8 mouse cellular contexts compared by ENCODE assay signal in genomic region chr2:13010030-13010459, GRCm38 (mm10). TPM values are rescaled to one million over a fixed set of nuclear protein-coding genes. Genes with fewer than 3 reads are reported as not detected.
DNase-seq lines count a peak whose midpoint lies in the region; ATAC-seq lines count a peak whose summit lies in the region.

No protein-coding gene starts in this region.

- peaks cover 57% of the 10 kb centered on the region for H3K27me3 ChIP-seq in heart, embryonic 10.5 days (ENCODE audit: insufficient read depth, poor library complexity, severe bottlenecking)
- peaks cover 40% of the 10 kb centered on the region for H3K27me3 ChIP-seq in forebrain, embryonic 11.5 days (ENCODE audit: control insufficient read depth, insufficient read depth, low read length)
- H3K27me3 ChIP-seq in kidney, embryonic 14.5 days (ENCODE audit: control insufficient read depth, insufficient read depth, low read length) = peaks cover 47% of the 10 kb centered on the region
- H3K27me3 ChIP-seq in midbrain, embryonic 13.5 days = peaks cover 59% of the 10 kb centered on the region

- no peaks in the 10 kb centered on the region for H3K36me3 ChIP-seq in heart, embryonic 10.5 days
- H3K36me3 ChIP-seq in forebrain, embryonic 11.5 days (ENCODE audit: control insufficient read depth, insufficient read depth, low read length) = no peaks in the 10 kb centered on the region
- H3K36me3 ChIP-seq in kidney, embryonic 14.5 days (ENCODE audit: control insufficient read depth, insufficient read depth, low read length) = no peaks in the 10 kb centered on the region
- H3K36me3 ChIP-seq in midbrain, embryonic 13.5 days = no peaks in the 10 kb centered on the region

- DNase-seq in heart, embryonic 10.5 days (ENCODE audit: low spot score) = peak; percentile 74
- DNase-seq in heart, adult 9 months (ENCODE audit: low spot score in 2 of 2) = no peak
- peak; percentile 33 for DNase-seq in R1 (ENCODE audit: low read depth, low spot score)
- DNase-seq in forebrain, embryonic 11.5 days (ENCODE audit: low spot score) = peak; percentile 55
- DNase-seq in thymus, postnatal 0 days (ENCODE audit: low spot score) = peak; percentile 26

- H3K9me3 ChIP-seq in heart, embryonic 10.5 days = no peaks in the 10 kb centered on the region
- H3K9me3 ChIP-seq in forebrain, embryonic 11.5 days (ENCODE audit: control insufficient read depth, low read length) = no peaks in the 10 kb centered on the region
- no peaks in the 10 kb centered on the region for H3K9me3 ChIP-seq in kidney, embryonic 14.5 days (ENCODE audit: control insufficient read depth, low read length)
- H3K9me3 ChIP-seq in midbrain, embryonic 13.5 days = no peaks in the 10 kb centered on the region

- H3K4me3 ChIP-seq in heart, embryonic 10.5 days = peak overlapping the region; percentile 71
- H3K4me3 ChIP-seq in forebrain, embryonic 11.5 days (ENCODE audit: low read depth, low read length) = peak overlapping the region; percentile 51
- peak overlapping the region; percentile 53 for H3K4me3 ChIP-seq in kidney, embryonic 14.5 days (ENCODE audit: low read length)
- peak overlapping the region; percentile 58 for H3K4me3 ChIP-seq in midbrain, embryonic 13.5 days (replicated peaks)

- H3K27ac ChIP-seq in heart, embryonic 10.5 days = peak overlapping the region; percentile 67; the same call in 1 of the 2 replicates
- H3K27ac ChIP-seq in forebrain, embryonic 11.5 days (ENCODE audit: low read depth, low read length) = no peak overlapping the region
- no peak overlapping the region for H3K27ac ChIP-seq in kidney, embryonic 14.5 days (ENCODE audit: low read depth, low read length)
- H3K27ac ChIP-seq in midbrain, embryonic 13.5 days = no peak overlapping the region

- H3K4me1 ChIP-seq in heart, embryonic 10.5 days = peaks cover 26% of the 10 kb centered on the region
- H3K4me1 ChIP-seq in forebrain, embryonic 11.5 days (replicated peaks; ENCODE audit: control insufficient read depth, insufficient read depth, low read length) = peaks cover 6% of the 10 kb centered on the region; the same call in 1 of the 2 replicates
- peaks cover 14% of the 10 kb centered on the region for H3K4me1 ChIP-seq in kidney, embryonic 14.5 days (ENCODE audit: control insufficient read depth, insufficient read depth, low read length)
- peaks cover 24% of the 10 kb centered on the region for H3K4me1 ChIP-seq in midbrain, embryonic 13.5 days (replicated peaks)

- peak overlapping the region; percentile 50 for H3K9ac ChIP-seq in forebrain, embryonic 11.5 days (ENCODE audit: low read length)
- H3K9ac ChIP-seq in kidney, embryonic 14.5 days (ENCODE audit: low read depth, low read length) = peak overlapping the region; percentile 51; the same call in 1 of the 2 replicates
- H3K9ac ChIP-seq in midbrain, embryonic 13.5 days (replicated peaks) = peak overlapping the region; percentile 71

- H3K4me2 ChIP-seq in forebrain, embryonic 11.5 days (ENCODE audit: low read depth, low read length, severe bottlenecking) = peak overlapping the region; percentile 99
- H3K4me2 ChIP-seq in kidney, embryonic 14.5 days (replicated peaks; ENCODE audit: low read depth, low read length) = peak overlapping the region; percentile 96
- peak overlapping the region; percentile 100 for H3K4me2 ChIP-seq in midbrain, embryonic 13.5 days (replicated peaks)

- 1% methylated on average over 31 of the region's 31 CpGs for WGBS in heart, embryonic 10.5 days
- under 1% methylated on average over 31 of the region's 31 CpGs for WGBS in forebrain, embryonic 11.5 days
- WGBS in kidney, embryonic 14.5 days = 2% methylated on average over 31 of the region's 31 CpGs
- 2% methylated on average over 31 of the region's 31 CpGs for WGBS in midbrain, embryonic 13.5 days

- ATAC-seq in forebrain, embryonic 11.5 days (replicated peaks; ENCODE audit: low FRiP score) = peak; percentile 28
- ATAC-seq in kidney, embryonic 14.5 days (ENCODE audit: low FRiP score, low TSS enrichment) = peak; percentile 48
- peak; percentile 53 for ATAC-seq in midbrain, embryonic 13.5 days
- ATAC-seq in erythroid progenitor cell, adult 5-6 weeks (replicated peaks; ENCODE audit: low FRiP score, poor library complexity, severe bottlenecking) = no peak

RNA-seq across cellular contexts. Expression of gene C1ql3, which starts 1.6 kb away (rescaled TPM):
- polyA plus RNA-seq in heart, embryonic 10.5 days (2016; fragmentation: Nextera tagmentation; extraction: Ambion mirVana) = 0.38 and 0.73 TPM in 2 replicates
- polyA plus RNA-seq in forebrain, embryonic 11.5 days (2014; fragmentation: Nextera tagmentation; extraction: Ambion mirVana) = 0.20 and 0.32 TPM in 2 replicates
- polyA plus RNA-seq in kidney, embryonic 14.5 days (2014; fragmentation: Nextera tagmentation; extraction: Ambion mirVana) = 0.64 and 0.92 TPM in 2 replicates
- 1.3 and 2.2 TPM in 2 replicates for polyA plus RNA-seq in midbrain, embryonic 13.5 days (2015; fragmentation: Nextera tagmentation; extraction: Ambion mirVana)
- 0.10 and 0.25 TPM in 2 replicates for polyA plus RNA-seq in thymus, postnatal 0 days (2015; fragmentation: Nextera tagmentation; extraction: Ambion mirVana)
- total RNA-seq in erythroid progenitor cell, adult 5-6 weeks (2015; ENCODE audit: low replicate concordance) = not detected in 2 replicates
- total RNA-seq in erythroid progenitor cell, adult 5-6 weeks (2017; ENCODE audit: low replicate concordance) = not detected in 2 replicates

Comparison
In these comparisons a context has a peak if more than half of its experiments do, and no peak if none do; other contexts are left out.
1. DNase-seq: peak in heart, embryonic 10.5 days (single experiment), R1 (single experiment), forebrain, embryonic 11.5 days (single experiment) and thymus, postnatal 0 days (single experiment); none in heart, adult 9 months (0 of 2).
2. Peak in every context shown above with its lines, with median percentiles within 50 percentile points of each other: H3K4me3 ChIP-seq, H3K4me2 ChIP-seq and H3K9ac ChIP-seq.